11 mouse cellular contexts compared by ENCODE assay signal in the genomic region with DNA sequence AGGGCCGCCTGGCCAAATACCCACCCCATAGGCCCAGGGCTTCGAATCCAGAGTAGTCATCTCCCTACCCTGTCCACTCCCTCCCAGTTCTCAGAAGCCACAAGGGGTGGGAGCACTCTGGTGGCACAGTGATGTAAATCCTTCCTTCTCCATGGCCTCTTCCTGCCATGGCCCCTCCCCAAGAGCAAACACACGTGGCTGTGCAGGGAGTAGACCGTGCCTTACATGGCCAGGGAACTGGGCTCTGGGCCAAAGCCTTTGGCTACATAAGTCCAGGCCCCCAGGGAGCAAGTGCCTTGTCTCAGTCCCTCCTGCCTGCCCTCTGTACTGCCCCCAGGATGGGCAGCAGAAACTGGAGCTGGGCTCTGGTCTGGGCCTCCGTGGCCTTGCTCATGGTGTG. TPM values are rescaled to one million over a fixed set of nuclear protein-coding genes. Genes with fewer than 3 reads are reported as not detected.
DNase-seq lines count a peak whose midpoint lies in the region; ATAC-seq lines count a peak whose summit lies in the region.
"Had no signal": no experiment of that assay in that cellular context is flagged by ENCODE, and none has a peak within 500 bp of the region (broad histone marks: within the 10 kb centered on the region; RNA-seq: fewer than 3 reads in every experiment).

Gene Muc5b (plus strand): TSS at position 292 of the 400 bp plus-strand sequence.

- no peak within 1 kb of the TSS for H3K4me2 ChIP-seq in kidney, embryonic 14.5 days (replicated peaks; ENCODE audit: low read depth, low read length)
- H3K4me2 ChIP-seq in lung, embryonic 16.5 days (ENCODE audit: low read depth, low read length), result no peak within 1 kb of the TSS

- WGBS in kidney, embryonic 14.5 days, result 64% methylated on average over 5 of the region's 5 CpGs
- 75% methylated on average over 5 of the region's 5 CpGs for WGBS in embryonic facial prominence, embryonic 10.5 days
- WGBS in lung, embryonic 16.5 days, result 41% methylated on average over 5 of the region's 5 CpGs

- H3K27me3 ChIP-seq in kidney, embryonic 14.5 days (ENCODE audit: control insufficient read depth, insufficient read depth, low read length), result no peaks in the 10 kb centered on the region
- H3K27me3 ChIP-seq in embryonic facial prominence, embryonic 10.5 days (replicated peaks; ENCODE audit: low read depth, poor library complexity, severe bottlenecking), result no peaks in the 10 kb centered on the region
- H3K27me3 ChIP-seq in lung, embryonic 16.5 days (ENCODE audit: control insufficient read depth, insufficient read depth, low read depth, low read length), result no peaks in the 10 kb centered on the region

- no peaks in the 10 kb centered on the region for H3K9me3 ChIP-seq in kidney, embryonic 14.5 days (ENCODE audit: control insufficient read depth, low read length)
- no peaks in the 10 kb centered on the region for H3K9me3 ChIP-seq in embryonic facial prominence, embryonic 10.5 days
- no peaks in the 10 kb centered on the region for H3K9me3 ChIP-seq in lung, embryonic 16.5 days (ENCODE audit: control insufficient read depth, low read length)

- H3K9ac ChIP-seq in kidney, embryonic 14.5 days (ENCODE audit: low read depth, low read length), result no peak within 1 kb of the TSS
- H3K9ac ChIP-seq in lung, embryonic 16.5 days (ENCODE audit: low read length), result no peak within 1 kb of the TSS

- DNase-seq in adrenal gland, postnatal 25 days, result peak; percentile 14
- DNase-seq in adrenal gland, adult 8-10 months, result no peak
- peak; percentile 4 to 18 for DNase-seq in kidney, postnatal 36 days
- no peak for DNase-seq in embryonic facial prominence, embryonic 10.5 days (ENCODE audit: low spot score)
- no peak for DNase-seq in right cerebral cortex, postnatal 36 days (ENCODE audit: low spot score in 2 of 2)
- DNase-seq in spleen, adult 12 weeks (ENCODE audit: low spot score), result no peak

- H3K4me3 ChIP-seq in kidney, embryonic 14.5 days (ENCODE audit: low read length), result no peak within 1 kb of the TSS
- H3K4me3 ChIP-seq in embryonic facial prominence, embryonic 10.5 days, result no peak within 1 kb of the TSS
- no peak within 1 kb of the TSS for H3K4me3 ChIP-seq in lung, embryonic 16.5 days (ENCODE audit: low read length)
- H3K4me3 ChIP-seq: layer of hippocampus, adult 2 months had no signal

- no peaks in the 10 kb centered on the region for H3K4me1 ChIP-seq in kidney, embryonic 14.5 days (ENCODE audit: control insufficient read depth, insufficient read depth, low read length)
- H3K4me1 ChIP-seq in embryonic facial prominence, embryonic 10.5 days, result no peaks in the 10 kb centered on the region
- H3K4me1 ChIP-seq in lung, embryonic 16.5 days (replicated peaks; ENCODE audit: control insufficient read depth, insufficient read depth, low read length), result peaks cover 7% of the 10 kb centered on the region; the same call in 1 of the 2 replicates

- H3K36me3 ChIP-seq in kidney, embryonic 14.5 days (ENCODE audit: control insufficient read depth, insufficient read depth, low read length), result no peaks in the 10 kb centered on the region
- no peaks in the 10 kb centered on the region for H3K36me3 ChIP-seq in embryonic facial prominence, embryonic 10.5 days (replicated peaks)
- H3K36me3 ChIP-seq in lung, embryonic 16.5 days (ENCODE audit: control insufficient read depth, insufficient read depth, low read length), result no peaks in the 10 kb centered on the region

- H3K27ac ChIP-seq in kidney, embryonic 14.5 days (ENCODE audit: low read depth, low read length), result no peak within 1 kb of the TSS
- 0 out of 2 replicates have a peak within 1 kb of the TSS, but pooled peaks have one; percentile 14 for H3K27ac ChIP-seq in embryonic facial prominence, embryonic 10.5 days (replicated peaks)
- no peak within 1 kb of the TSS for H3K27ac ChIP-seq in lung, embryonic 16.5 days (ENCODE audit: low read length)
- H3K27ac ChIP-seq: layer of hippocampus, adult 2 months had no signal

- no peak for ATAC-seq in kidney, embryonic 14.5 days (ENCODE audit: low FRiP score, low TSS enrichment)
- ATAC-seq in lung, embryonic 16.5 days (ENCODE audit: low read depth), result peak; percentile 83

RNA-seq across cellular contexts. Expression of gene Muc5b, which starts in this region (rescaled TPM):
- total RNA-seq in adrenal gland, postnatal 25 days (2021), result not detected in 2 replicates
- not detected for total RNA-seq in adrenal gland, adult 8-10 months (2022)
- polyA plus RNA-seq in kidney, embryonic 14.5 days (2014; fragmentation: Nextera tagmentation; extraction: Ambion mirVana), result 0.01 TPM in 2 replicates
- 0.01 TPM in 2 replicates for polyA plus RNA-seq in embryonic facial prominence, embryonic 10.5 days (2016; fragmentation: Nextera tagmentation; extraction: Ambion mirVana)
- polyA plus RNA-seq in lung, embryonic 16.5 days (2015; fragmentation: Nextera tagmentation; extraction: Ambion mirVana), result 0.54 and 1.2 TPM in 2 replicates
- total RNA-seq: gastrocnemius, adult 18-20 months; layer of hippocampus, adult 2 months; megakaryocyte-erythroid progenitor cell, adult 5-6 weeks had no signal

Comparison
In these comparisons a context has a peak if more than half of its experiments do, and no peak if none do; other contexts are left out.
1. Peak in DNase-seq in adrenal gland, postnatal 25 days; RNA of the gene not detected or under 1 TPM.
2. DNase-seq: peak in kidney, postnatal 36 days (2 of 2); none in adrenal gland, adult 8-10 months (single experiment), embryonic facial prominence, embryonic 10.5 days (single experiment), right cerebral cortex, postnatal 36 days (0 of 2) and spleen, adult 12 weeks (single experiment).